27 mouse cellular contexts compared by ENCODE assay signal in the genomic region with DNA sequence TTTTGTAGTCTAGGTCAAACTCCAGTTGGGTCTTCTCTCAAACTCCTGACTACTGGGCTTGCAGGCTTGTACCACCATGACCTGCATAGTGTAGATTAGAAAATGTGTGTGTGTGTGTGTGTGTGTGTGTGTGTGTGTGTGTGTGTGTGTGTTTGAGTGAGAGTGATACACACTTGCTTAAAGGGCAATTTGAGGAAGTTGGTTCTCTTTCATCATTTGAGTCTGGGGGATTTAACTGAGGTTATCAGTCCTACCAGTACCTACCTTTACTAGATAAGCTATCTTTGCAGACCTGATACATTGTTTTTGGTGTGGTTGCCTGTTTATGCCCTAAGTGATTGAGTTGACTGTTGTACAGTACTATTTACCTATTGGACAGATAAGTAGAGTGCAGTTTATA. TPM values are rescaled to one million over a fixed set of nuclear protein-coding genes. Genes with fewer than 3 reads are reported as not detected.
DNase-seq lines count a peak whose midpoint lies in the region; ATAC-seq lines count a peak whose summit lies in the region.
"Had no signal": no experiment of that assay in that cellular context is flagged by ENCODE, and none has a peak within 500 bp of the region (broad histone marks: within the 10 kb centered on the region; RNA-seq: fewer than 3 reads in every experiment).

No protein-coding gene starts in this region.

- H3K9me3 ChIP-seq in liver, embryonic 13.5 days (replicated peaks): no peaks in the 10 kb centered on the region
- H3K9me3 ChIP-seq: forebrain, embryonic 13.5 days; hindbrain, embryonic 10.5 days; intestine, embryonic 15.5 days; limb, embryonic 13.5 days; neural tube, embryonic 15.5 days had no signal

- peaks cover 8% of the 10 kb centered on the region; the same call in 1 of the 2 replicates for H3K36me3 ChIP-seq in liver, embryonic 13.5 days
- H3K36me3 ChIP-seq in macrophage (ENCODE audit: inconsistent target): no peaks in the 10 kb centered on the region; the same call in 1 of the 2 replicates
- H3K36me3 ChIP-seq: intestine, embryonic 15.5 days; limb, embryonic 13.5 days; neural tube, embryonic 15.5 days had no signal

- H3K4me2 ChIP-seq in liver, embryonic 13.5 days: no peak overlapping the region; the same call in 1 of the 2 replicates
- H3K4me2 ChIP-seq: forebrain, embryonic 13.5 days; intestine, embryonic 15.5 days; limb, embryonic 13.5 days; lung, embryonic 14.5 days; neural tube, embryonic 15.5 days had no signal

- H3K27me3 ChIP-seq in liver, embryonic 13.5 days: no peaks in the 10 kb centered on the region
- H3K27me3 ChIP-seq: forebrain, embryonic 13.5 days; intestine, embryonic 15.5 days; limb, embryonic 13.5 days; neural tube, embryonic 15.5 days had no signal

- H3K4me1 ChIP-seq in liver, embryonic 13.5 days (replicated peaks): peaks cover 79% of the 10 kb centered on the region

- ATAC-seq in liver, embryonic 13.5 days (ENCODE audit: low read depth): no peak
- ATAC-seq in erythroid progenitor cell, adult 5-6 weeks (replicated peaks; ENCODE audit: low FRiP score, poor library complexity, severe bottlenecking): no peak
- ATAC-seq: forebrain, embryonic 13.5 days; hindbrain, postnatal 0 days; intestine, embryonic 15.5 days had no signal

- DNase-seq in A20 (ENCODE audit: low read depth, low spot score): peak; percentile 35
- peak; percentile 60 for DNase-seq in MEL-GATA-1-ER (ENCODE audit: extremely low read depth, low read depth)
- DNase-seq in liver, embryonic 13.5 days: no peak
- no peak for DNase-seq in right cerebral cortex, adult 18-20 months
- no peak for DNase-seq in ovary, postnatal 14 days (ENCODE audit: low spot score)
- no peak for DNase-seq in lung, adult 18-20 months
- DNase-seq: adrenal gland, postnatal 14 days; cerebellum, adult 11-12 months; cerebellum, postnatal 10 days; gastrocnemius, postnatal 10 days; heart, postnatal 14 days; kidney, adult 2 months; kidney, postnatal 4 days; layer of hippocampus, adult 9-11 months; lung, embryonic 14.5 days; midbrain, embryonic 14.5 days; thymus, postnatal 36 days had no signal

- peak overlapping the region; percentile 58 for H3K27ac ChIP-seq in liver, embryonic 13.5 days
- H3K27ac ChIP-seq in macrophage: peak overlapping the region; percentile 64
- H3K27ac ChIP-seq: forebrain, embryonic 13.5 days; hindbrain, embryonic 10.5 days; hindbrain, postnatal 0 days; intestine, embryonic 15.5 days; limb, embryonic 13.5 days; neural tube, embryonic 15.5 days; stomach, postnatal 0 days had no signal

- H3K9ac ChIP-seq in liver, embryonic 13.5 days: peak overlapping the region; percentile 41; the same call in 1 of the 2 replicates
- H3K9ac ChIP-seq: forebrain, embryonic 13.5 days; intestine, embryonic 15.5 days; limb, embryonic 13.5 days; lung, embryonic 14.5 days; neural tube, embryonic 15.5 days had no signal

- no peak overlapping the region for H3K4me3 ChIP-seq in liver, embryonic 13.5 days (replicated peaks)
- H3K4me3 ChIP-seq in macrophage (ENCODE audit: inconsistent target): no peak overlapping the region
- H3K4me3 ChIP-seq: erythroblast, embryonic 14.5 days; forebrain, embryonic 13.5 days; hindbrain, embryonic 10.5 days; intestine, embryonic 15.5 days; limb, embryonic 13.5 days; neural tube, embryonic 15.5 days had no signal

- peaks cover 97% of the 10 kb centered on the region for H3K79me2 ChIP-seq in macrophage (ENCODE audit: inconsistent target)

RNA-seq across cellular contexts. Expression of a gene that starts 6.2 kb away (rescaled TPM):
- polyA plus RNA-seq in liver, embryonic 13.5 days (2015; fragmentation: Nextera tagmentation; extraction: Ambion mirVana): 10.4 and 13.6 TPM in 2 replicates
- total RNA-seq in macrophage (2018; cell fraction: chromatin; rRNA removed): 100 to 1,000 TPM; 125 to 377 (median 257) TPM
- 10 to 100 TPM; 28.4 to 48.4 (median 38.2) TPM for total RNA-seq in macrophage (2018; cell fraction: cytosol; rRNA removed)
- 100 to 1,000 TPM in 24 of 26 experiments, 10 to 100 TPM in 2; 96.8 to 236 (median 158) TPM for total RNA-seq in macrophage (2018; cell fraction: nucleus; rRNA removed)
- 25.6 to 27.0 TPM (median 25.6 TPM) in 3 replicates for polyA plus RNA-seq in macrophage (2018)
- total RNA-seq in erythroid progenitor cell, adult 5-6 weeks (2015; ENCODE audit: low replicate concordance): 90.5 and 95.2 TPM in 2 replicates
- 178 and 227 TPM in 2 replicates for total RNA-seq in erythroid progenitor cell, adult 5-6 weeks (2017; ENCODE audit: low replicate concordance)

RNA-seq across cellular contexts. Expression of a gene that starts 12.7 kb away (rescaled TPM):
- 1.8 TPM in 2 replicates for polyA plus RNA-seq in liver, embryonic 13.5 days (2015; fragmentation: Nextera tagmentation; extraction: Ambion mirVana)
- total RNA-seq in macrophage (2018; cell fraction: chromatin; rRNA removed): 1 to 10 TPM in 17 of 26 experiments, under 1 TPM in 4, not detected in 5; 0.47 to 5.4 (median 1.4) TPM
- total RNA-seq in macrophage (2018; cell fraction: cytosol; rRNA removed): 1 to 10 TPM; 2.0 to 5.0 (median 3.6) TPM
- 10 to 100 TPM in 5 of 26 experiments, 1 to 10 TPM in 21; 1.1 to 17.4 (median 5.2) TPM for total RNA-seq in macrophage (2018; cell fraction: nucleus; rRNA removed)
- polyA plus RNA-seq in macrophage (2018): 3.0 to 4.6 TPM (median 3.6 TPM) in 3 replicates
- total RNA-seq in erythroid progenitor cell, adult 5-6 weeks (2015; ENCODE audit: low replicate concordance): not detected in 2 replicates
- 1.6 and 6.5 TPM in 2 replicates for total RNA-seq in erythroid progenitor cell, adult 5-6 weeks (2017; ENCODE audit: low replicate concordance)

Comparison
In these comparisons a context has a peak if more than half of its experiments do, and no peak if none do; other contexts are left out.
1. DNase-seq: peak in A20 (single experiment) and MEL-GATA-1-ER (single experiment); none in liver, embryonic 13.5 days (single experiment), right cerebral cortex, adult 18-20 months (single experiment), ovary, postnatal 14 days (single experiment) and lung, adult 18-20 months (0 of 2).